Mouse (Mus musculus) CH12.LX (cell line): ENCODE measurements around the gene Cpt1a.

Source experiments
- CTCF ChIP-seq, 2 experiments: IDR thresholded peaks in 1 of 2; conservative IDR thresholded peaks in 1 of 2; 2 replicates each; pipeline ENCODE4 v1.5.1; 2011 to 2012; ENCODE audit warnings: low read depth in 2 of 2, low read length in 2 of 2, improper control_type of control experiment in 1 of 2, inconsistent platforms in 1 of 2, mild to moderate bottlenecking in 1 of 2, moderate library complexity in 1 of 2
- EP300 ChIP-seq: IDR thresholded peaks from 2 replicates; pipeline ENCODE4 v1.6.1; 2011; ENCODE audit warnings: low read length, improper control_type of control experiment
- JUND ChIP-seq: conservative IDR thresholded peaks from 2 replicates; pipeline ENCODE4 v1.6.1; 2011; ENCODE audit warnings: low read depth, low read length, improper control_type of control experiment
- POLR2A ChIP-seq: IDR thresholded peaks from 2 replicates; pipeline ENCODE4 v1.6.1; 2011; ENCODE audit warnings: low read depth, mild to moderate bottlenecking, improper control_type of control experiment, low read length
- USF1 ChIP-seq: IDR thresholded peaks from 2 replicates; pipeline ENCODE4 v1.6.1; 2014; ENCODE audit warnings: low read depth, mild to moderate bottlenecking, inconsistent platforms, low read length, improper control_type of control experiment
- ZKSCAN1 ChIP-seq: IDR thresholded peaks from 2 replicates; pipeline ENCODE4 v1.6.1; 2012; ENCODE audit warnings: low read depth, inconsistent platforms, low read length, improper control_type of control experiment, borderline replicate concordance
- ZMIZ1 ChIP-seq: IDR thresholded peaks from 2 replicates; pipeline ENCODE4 v1.6.1; 2012; ENCODE audit warnings: low read depth, mild to moderate bottlenecking, inconsistent platforms, low read length, improper control_type of control experiment

GRCm38 (mm10) chr19:3375945-3376495, 53.9 kb downstream of the Cpt1a start:
- TF ChIP-seq ZMIZ1 (no peak), CTCF (conservative IDR thresholded peaks at IDR 0.05 in 1 of 2, IDR thresholded peaks at IDR 0.05 in 1 of 2; ENCODE audit: low read depth in 2 of 2, low read length in 2 of 2) (no peak), USF1 (no peak), ZKSCAN1 (no peak), POLR2A (no peak), EP300 (no peak), JUND (no peak)
